Mouse (Mus musculus) spleen, adult 12 weeks (tissue): ENCODE data around the gene Abhd17b.
A peak's percentile ranks its signal among the peaks of the same experiment; 100 is the strongest.
"Not testable (repeated sequence)": the region's sequence is repeated elsewhere in the genome, so short reads cannot be mapped to it uniquely, and the experiment has no call there.

Source experiments
- DNase-seq: peaks from one replicate; pipeline ENCODE4 v3.0.0; 2022; ENCODE audit warnings: low spot score

Abhd17b gene

DNA sequence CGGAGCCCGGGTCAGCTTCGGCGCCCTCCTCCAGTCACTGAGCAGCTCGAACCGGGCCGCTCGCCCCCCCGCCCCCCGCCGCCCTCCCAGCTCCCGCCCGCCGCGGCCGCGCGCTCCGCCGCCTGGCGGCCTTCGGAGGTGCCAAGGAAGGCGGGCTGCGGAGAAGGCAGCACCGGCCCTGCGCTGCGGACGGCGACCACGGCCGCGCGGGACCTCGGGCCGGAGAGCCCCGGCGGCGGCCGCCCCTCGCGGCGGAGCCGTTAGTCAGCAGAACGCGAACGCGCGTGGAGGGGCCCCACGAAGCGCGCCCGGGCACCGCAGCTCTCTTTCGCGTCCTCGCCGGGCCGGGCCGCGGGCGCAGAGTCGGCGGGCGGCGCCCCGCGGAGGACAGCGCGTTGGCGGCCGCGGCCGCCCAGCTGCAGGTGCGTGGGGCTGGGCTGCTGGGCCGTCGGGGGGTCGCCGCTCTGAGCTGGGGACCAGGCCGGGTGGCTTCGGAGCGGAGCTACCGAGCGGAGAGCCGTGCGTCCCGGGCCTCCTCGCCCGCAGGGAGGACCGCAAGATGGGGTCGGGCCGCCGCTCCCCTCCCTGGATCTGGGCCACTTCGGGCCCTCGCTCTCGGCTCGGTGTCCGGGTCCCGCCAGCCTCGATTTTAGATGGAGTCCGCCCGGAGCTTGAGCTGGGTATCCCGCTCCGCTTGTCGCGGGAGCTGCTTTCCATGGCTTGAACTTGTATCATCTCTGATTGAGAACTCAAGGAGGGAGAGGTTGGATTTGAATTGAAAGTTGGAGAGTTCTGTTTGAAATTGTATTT, at the start of gene Abhd17b:
TSS of gene Abhd17b (plus strand) at position 14 of the 810 bp plus-strand sequence.
- no peak for DNase-seq

DNA sequence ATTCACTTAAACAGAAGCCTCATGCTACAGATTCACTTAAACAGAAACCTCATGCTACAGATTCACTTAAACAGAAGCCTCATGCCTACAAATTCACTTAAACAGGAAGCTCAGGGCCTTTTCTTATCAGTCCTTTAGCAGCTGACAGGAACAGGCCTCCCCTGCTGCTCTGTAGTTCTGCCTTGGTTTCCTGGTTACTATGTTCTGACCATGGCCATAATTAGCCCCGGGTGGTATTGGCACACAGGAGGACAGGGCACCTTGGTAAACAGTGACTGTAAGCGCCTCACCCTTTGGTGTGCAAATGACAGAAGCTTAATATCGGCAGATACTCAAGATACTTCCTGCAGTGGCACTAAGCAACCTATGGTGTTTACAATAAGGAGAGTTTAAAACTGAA, 49.1 kb upstream of the Abhd17b start:
- DNase-seq: no peak

DNA sequence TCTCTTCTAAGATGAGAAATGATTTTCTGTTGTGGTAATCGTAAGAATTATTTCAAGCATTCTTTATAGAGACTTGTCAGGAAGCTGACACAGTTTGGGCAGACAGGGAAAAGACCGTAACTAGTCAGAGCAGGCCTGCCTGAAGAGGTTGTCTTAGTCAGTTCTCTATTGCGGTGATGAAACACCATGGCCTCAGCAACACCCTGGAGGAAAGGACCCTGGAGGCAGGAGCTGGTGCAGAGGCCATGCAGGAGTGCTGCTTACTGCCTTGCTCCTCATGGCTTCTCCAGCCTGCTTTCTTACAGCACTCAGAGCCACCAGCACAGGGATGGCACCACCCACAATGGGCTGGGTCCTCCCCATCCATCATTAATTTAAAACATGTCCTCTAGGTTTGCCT, 47.7 kb upstream of the Abhd17b start:
- DNase-seq: no peak

DNA sequence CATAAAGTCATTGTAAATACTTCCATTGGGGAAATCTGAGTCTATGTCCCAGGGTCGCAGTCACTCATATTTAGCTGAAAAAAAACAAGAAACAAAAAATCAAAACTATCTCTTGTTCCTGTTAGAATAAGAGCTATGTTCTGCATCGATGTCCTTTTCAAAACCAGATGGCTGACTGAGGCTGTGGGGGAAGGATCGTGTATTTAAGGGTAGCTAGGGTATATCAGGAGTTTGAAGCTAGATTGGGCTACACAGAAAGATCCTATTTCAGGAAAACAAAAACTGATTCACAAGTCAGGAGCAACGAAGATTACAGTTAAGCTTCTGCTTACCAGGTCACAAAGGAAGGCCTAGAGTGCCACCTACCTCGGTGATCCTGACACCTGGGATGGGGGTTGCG, 42.7 kb upstream of the Abhd17b start:
- DNase-seq: no peak

DNA sequence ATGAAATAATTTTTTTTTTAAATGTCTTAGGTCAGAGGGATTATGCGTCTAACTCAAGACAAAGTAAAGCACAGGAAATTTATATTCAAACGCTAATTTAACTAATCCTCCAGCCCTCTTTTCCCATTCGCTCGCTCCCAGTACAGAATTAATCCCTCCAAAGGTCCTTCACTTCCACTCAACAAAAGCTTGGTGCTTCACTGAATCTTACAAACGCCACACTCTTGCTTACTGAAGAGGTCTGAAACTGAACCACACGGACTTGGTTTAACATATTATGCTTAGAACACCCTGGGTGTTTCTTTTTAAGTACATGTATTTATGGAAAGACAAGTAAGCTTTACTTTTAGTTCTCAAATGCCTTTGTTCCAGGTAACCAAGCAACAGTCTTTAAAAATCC, 41.7 kb upstream of the Abhd17b start:
- DNase-seq: no peak

DNA sequence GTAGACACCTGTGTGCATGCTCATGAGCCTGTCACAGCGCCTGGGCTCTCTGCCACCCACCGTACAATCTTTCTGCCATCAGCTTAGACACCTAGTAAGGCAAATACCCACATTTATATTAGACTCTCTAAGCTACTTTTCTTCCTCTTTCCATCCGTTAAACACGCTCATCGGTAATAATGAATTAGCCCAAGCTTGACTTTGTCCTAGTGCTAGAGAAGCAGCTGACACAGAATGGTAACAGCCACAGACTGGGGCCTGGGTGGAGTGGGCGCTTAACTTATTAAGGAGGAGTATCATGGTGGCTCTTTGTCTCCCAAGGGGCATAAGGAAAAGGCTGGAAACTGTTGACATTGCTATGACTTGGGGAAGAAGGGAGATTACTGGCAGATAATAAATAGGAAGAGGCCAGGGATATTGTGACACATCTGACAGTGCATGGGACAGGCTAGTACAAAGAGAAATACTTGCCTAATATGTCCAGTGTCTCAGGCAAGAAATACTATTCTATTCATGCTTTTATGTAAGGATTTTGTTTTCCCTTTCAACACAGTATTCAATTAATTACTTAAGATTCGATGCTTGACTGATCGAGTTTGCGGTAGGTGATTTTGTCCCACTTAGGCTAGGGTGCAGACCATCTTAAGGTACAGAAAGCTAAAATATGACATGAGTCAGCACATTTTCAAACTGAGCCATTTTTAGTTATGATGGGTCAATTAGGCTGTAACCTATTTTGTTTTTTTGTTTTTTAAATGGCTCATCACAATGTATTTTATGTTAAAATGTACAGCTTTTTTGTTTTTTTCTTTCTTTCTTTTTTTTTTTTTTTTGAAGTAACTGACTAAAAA, 41.0 kb upstream of the Abhd17b start:
- no peak for DNase-seq

DNA sequence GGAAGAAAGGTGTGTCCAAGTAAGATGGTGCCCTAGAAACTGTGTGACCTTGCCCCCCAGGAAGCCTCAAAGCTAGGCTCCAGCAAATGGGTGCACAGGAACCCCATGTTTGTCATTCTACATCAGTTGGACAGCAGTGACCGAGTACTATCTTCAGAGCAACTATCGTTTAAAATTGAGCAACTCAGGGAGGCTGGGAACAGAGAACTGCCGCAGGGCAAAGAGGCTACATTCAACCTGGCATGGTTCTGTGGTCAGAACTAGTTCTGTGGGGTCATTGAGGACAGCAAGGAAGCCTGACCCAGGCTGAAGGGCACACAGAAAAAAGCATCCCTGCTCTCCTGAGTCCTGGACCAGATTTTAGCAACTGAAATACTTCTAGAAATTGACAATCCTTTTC, 37.2 kb upstream of the Abhd17b start:
- no peak for DNase-seq

DNA sequence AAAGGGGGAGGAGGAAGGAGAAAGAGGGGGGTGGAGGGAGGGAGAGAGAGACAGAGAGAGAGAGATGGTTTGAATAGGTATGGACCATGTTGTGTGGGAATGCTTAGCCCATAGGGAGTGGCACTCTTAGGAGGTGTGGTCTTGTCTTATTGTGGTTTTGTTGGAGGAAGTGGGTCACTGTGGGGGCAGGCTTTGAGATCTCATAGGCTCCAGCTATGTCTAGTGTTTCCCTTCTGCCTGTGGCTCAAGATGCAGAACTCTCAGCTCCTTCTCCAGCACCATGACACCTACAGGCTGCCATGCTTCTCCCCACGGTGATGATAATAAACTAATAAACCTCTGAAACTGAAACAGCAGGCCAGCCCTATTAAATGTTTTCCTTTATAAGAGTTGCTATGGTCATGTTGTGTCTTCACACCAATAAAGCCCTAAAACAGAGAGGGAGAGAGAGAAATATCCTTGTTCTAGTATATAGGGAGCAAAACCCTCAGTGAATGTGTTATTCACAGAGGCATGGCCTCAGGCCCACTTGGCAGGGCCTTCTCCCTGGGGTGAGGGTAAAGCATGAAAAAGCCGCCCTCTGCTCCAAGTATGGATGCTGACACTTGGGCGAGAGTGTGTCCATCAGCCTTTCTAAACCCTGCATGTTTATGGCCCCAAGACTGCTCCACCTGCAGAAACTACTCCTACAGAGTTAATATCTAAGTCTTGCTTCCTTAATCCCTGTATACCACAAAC, 29.4 kb upstream of the Abhd17b start:
- DNase-seq: no peak

DNA sequence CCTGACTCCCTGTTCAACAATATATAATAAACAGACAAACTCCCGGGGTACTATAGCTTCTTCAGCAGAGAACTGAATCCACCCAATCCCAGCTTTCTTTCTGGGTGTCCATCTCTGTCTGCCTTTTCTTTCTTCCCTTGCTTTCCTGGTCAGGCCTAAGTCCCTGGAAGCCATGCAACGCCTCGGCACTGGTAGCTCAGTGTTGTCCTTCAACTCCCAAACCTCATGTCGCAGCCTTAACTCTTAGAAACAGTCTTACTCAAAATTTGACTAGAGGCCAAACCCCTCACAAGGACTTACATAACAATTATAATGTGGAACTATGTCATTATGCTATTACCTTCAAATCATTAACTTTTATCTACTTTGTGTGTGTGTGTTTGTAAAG, 28.8 kb upstream of the Abhd17b start:
- no peak for DNase-seq

DNA sequence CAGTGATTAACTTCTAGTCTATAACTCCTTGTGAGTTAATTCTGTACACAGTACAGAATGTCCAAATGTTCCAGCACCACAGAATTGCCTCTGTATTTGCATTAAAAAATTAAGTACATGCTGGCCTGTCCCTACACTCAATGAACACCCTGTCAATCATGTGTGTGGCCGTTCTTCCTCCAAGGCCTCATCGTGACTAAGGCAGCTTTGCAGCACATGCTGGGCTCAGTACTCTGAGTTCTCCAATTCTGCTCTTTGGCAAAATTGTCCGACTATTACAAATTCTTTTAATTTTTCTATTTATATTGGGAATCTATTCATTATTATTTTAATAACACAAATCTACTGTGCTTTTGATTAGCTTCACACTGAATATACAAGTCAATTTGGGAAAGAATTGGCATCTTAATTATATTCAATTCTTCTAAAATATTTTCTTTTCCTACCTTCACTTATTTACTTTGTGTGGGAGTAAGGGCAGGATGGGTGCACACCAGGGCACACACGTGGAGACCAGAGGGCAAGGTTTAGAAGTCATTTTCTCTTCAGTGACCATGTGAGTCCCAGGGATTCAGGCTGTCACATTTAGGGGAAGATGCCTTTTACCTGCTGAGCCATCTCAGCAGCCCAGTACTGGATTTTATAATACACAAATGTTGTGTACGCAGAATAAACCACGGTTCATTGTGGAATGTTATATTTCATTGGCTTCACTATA, 26.6 kb upstream of the Abhd17b start:
- no peak for DNase-seq

DNA sequence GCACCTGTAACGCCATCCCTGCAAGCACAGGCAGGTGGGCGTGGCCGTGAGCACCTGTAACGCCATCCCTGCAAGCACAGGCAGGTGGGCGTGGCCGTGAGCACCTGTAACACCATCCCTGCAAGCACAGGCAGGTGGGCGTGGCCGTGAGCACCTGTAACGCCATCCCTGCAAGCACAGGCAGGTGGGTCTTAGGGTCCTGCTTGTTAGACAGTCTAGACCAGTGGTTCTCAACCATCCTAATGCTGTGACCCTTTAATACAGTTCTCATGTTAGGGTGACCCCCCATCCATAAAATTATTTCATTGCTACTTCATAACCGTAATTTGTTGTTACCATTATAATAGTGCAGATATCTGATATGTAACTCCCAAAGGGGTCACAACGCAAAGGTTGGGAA, 24.5 kb upstream of the Abhd17b start:
- DNase-seq: not testable (repeated sequence)

DNA sequence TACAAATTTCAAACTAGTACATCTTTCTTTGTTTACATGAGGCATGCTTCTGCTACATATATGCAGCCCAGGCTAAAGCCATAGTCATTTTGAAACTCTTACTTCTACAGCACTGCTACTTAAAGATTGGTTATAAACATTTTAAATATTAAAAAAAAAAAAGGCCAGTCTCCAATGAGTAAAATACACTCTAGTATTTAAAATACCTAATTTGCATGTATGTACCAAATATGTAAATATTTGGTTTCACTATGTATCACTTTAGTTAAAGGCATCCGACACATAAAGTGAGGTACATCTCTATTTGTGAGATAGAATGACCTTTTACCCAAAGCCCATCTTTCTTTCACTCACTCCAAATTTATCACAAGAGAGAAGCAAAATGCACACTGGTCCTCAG, 24.0 kb upstream of the Abhd17b start:
- DNase-seq: no peak

DNA sequence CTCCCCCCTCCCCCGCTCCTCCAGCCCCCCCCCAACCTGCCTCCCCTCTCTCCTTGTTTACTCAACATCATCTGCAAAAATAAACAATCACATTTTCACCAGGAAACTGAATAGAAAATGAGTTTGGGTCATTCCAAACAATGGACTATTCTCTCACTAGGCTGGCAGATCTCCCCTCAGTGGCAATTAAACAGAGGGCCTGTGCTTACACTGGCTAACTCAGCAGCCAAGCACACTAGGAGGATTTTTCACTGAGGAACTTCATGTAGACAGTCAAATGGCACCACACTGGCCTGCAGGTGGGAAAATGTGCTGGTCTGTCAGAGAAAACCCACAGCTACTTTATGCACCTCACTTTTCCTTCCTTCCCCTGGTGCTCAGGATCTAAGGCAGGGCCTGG, 23.5 kb upstream of the Abhd17b start:
- DNase-seq: no peak

DNA sequence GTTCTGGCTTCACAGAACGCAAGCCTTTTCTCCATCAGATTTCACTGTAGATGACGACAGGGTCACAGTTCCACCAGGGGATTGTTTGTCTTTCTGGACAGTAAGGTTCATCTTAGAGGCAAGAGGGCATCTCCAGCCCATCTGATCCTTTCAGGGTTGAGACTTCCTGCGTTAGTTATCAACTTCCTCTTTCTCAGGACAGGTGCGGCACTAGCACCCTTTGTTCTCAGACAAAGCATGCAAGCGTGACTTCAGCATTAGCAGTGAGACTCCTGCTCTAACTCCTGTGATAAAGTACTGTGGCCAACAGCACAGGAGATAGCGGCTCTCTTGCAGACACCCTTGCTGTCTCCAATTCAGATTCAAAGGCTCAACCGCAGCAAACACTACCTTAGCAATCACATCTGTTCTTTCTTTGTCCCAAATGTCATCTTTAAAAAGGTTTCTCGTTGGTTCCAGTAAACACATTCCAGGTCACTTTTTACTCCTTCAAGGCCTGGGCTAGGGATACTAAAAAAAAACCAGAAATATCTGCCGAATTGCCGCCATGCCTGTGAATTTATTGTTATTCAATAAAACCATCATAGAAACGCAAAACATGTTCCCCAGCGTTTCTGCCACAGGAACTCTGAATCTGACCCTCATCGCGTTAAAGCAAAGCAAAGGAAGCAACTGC, 22.2 kb upstream of the Abhd17b start:
- peak; percentile 14 for DNase-seq

DNA sequence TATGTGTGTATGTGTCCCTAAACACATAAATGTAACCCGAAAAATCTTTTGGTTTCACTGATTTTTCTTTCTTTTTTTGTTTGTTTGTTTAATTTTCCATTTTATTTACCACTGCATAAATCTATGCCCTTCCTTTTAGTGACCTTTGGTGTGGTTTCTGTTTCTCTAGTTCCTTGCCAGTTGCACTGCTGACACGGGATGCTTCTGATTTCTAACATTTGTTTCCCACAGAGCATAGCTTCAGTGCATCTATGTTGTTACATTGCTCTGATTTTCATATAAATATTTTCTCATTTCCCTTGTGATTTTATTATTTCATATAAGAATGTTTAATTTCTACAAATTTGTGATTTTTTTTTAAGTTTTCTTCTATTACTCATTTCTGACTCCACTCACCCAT, 17.6 kb upstream of the Abhd17b start:
- DNase-seq: no peak

DNA sequence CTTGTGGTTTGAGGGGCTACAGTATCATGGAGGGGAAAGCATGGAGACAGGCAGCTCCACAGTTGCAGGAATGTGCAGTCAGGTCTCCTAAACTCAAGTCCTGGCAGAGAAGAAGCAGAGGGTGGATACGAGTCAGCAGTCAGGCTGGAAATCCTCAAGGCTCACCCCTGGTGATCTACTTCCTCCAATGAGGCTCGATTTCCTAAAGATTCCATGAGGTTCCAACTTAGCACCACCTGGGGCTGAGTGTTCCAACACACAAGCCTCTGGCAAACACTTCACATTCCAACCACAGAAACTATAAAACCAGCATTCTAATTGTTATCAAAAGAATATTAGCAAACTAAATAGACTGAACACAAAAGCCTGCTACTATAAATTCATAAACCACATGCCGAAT, 16.1 kb upstream of the Abhd17b start:
- DNase-seq: no peak

DNA sequence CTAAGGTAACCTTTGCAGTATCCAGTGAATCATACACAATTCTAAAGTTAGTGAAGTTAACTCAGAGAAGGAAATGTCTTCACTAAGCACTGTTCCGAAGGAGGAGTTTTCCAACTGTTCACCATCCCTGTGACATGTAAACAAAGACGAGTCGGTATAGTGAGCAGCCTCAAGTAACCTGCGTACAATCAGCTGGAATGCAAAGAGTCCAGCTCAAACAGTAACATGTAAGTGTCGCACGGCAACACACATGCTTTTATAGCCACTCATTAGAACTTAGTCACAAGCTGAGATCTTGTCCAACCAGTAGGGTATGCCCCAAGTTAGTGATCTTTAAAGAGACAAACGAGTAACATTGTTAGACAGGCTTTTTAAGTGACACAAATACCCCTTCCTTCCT, 15.3 kb upstream of the Abhd17b start:
- DNase-seq: no peak

DNA sequence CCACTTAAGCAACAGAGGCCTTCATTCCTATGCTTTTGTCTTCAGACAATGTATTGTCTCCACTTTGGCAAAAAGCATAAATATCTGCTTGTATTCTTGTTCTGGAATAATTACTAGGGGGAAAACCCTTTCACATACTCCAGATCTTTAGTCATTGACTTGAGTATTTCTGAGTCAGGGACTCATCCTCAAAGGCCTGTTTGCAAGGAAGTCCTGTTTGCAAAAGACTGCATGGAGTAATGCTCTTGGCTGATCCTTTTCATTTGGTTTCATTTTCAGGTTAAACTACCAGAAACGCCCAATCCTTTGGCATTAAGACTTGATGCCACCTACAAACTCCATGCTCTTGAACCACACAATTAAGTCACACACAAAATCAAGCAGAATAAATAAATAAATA, 9.1 kb upstream of the Abhd17b start:
- DNase-seq: no peak

DNA sequence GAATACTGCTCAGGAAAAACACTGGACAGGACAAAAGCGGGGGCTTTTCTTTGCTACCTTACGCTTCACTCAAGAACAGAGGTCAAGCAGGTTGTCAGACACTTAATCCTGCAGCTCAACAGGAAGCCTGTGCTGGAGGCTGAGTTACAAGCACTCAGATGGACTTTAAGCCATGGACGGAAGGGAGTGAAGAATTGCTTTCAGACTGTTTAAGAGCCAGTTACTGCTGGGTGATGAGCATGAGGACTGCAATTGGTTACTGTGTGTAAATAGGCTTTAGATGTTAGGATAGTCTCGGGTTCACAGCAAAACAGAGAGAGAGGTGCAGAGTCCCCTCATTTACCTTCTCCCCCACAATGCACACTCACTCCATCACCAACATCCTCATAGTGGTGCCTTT, 7.7 kb upstream of the Abhd17b start:
- no peak for DNase-seq

DNA sequence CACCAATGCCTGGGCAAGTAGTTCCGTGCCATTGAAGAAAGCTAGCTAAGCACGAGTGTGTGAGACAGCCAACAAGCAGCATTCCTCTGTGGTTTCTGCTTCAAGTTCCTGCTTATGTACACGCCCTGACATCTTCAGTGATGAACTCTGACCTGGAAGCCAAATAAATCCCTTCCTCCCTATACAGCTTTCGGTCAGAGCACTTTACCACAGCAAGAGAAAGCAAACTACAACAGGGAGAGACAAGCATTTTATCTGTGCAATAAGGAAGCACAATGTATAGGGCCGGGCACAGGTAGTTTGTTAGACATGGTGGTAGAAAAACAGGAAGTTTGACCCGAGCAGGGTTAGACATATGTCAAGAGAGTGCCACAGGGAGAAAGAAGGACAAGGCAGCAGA, 6.8 kb upstream of the Abhd17b start:
- DNase-seq: no peak

DNA sequence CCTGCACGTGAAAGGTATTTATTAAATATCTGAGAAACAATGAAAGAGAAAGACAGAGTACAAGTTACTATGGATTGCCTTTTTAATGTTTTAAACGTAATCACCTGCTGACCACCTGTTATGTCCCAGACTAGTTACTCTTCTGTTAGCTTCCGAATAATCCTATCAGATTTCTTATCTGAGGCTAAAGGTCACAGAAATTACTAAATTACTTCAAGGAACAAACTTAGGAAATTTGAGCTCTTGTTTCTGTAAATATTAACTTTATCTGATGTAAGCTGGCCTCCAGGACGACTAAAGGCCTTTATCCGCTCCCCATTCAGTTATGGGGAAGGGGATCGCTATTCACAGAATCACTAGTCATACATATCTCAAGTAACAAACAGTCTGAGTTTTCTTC, 1.3 kb upstream of the Abhd17b start:
- DNase-seq: no peak
